Mouse (Mus musculus) liver, adult 2 months (tissue): Measurements from ENCODE around the gene Stat5b.

Experiments used
- CTCF ChIP-seq: fragments of 200-500 bp; IDR thresholded peaks from 2 replicates; pipeline ENCODE4 v1.5.1; 2011; ENCODE audit warnings: low read depth, low read length, control low read depth
- POLR2A ChIP-seq: fragments of 200-500 bp; IDR thresholded peaks from 2 replicates; pipeline ENCODE4 v1.6.1; 2011; ENCODE audit warnings: low read length, control low read depth; ENCODE audit not compliant: insufficient read depth; ENCODE audit errors: extremely low read depth

DNA sequence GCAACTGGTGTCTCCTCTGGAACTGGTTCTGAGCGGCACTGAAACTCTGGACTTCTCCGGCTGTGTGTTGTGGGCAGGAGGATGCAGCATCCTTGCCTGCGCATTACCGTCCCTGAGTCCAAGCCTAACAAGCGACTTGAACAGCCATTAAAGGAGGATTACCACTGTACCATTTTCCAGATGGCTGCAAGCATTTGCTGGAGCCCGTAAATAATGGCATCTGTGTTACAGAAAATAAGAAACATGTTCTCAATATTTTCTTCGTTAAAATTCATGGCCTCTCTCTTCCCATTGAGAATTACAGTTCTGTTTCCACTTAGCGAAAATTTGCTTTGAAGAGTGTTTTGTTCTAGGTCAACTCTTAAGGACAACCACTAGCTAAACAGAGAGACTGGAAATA is 30.5 kb downstream of the Stat5b start:
- TF ChIP-seq CTCF (no peak), POLR2A (no peak)
